Mouse (Mus musculus): ENCODE results near the gene Ypel5.

DNA sequence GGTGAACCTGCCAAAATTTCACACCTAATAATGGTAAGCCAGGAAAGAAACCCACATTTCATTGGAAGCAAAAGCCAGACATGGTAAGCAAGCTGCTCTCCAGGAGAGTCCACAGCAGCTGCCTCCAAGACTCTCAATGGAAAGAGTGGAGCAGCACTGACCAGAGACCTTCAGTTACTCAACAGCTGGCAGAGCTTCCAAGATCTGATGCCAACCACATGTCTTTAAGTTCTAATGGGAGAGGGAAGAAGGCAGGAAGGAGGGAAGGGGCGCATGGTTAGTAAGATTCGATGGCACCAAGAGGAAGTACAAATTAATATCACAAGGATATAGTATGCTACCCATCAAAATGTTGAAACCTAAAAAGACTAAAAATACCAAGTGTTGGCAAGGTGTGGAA is 31.9 kb downstream of the Ypel5 start:
- no peak for TF ChIP-seq CTCF (IDR thresholded peaks at IDR 0.05; ENCODE audit: insufficient read depth, low read length)
- TF ChIP-seq POLR2A (IDR thresholded peaks at IDR 0.05; ENCODE audit: borderline replicate concordance, extremely low read depth, low read depth, low read length) = no peak
